Mouse (Mus musculus): ENCODE results near the gene Chd6. TPM values are rescaled to one million over a fixed set of nuclear protein-coding genes. Genes with fewer than 3 reads are reported as not detected.

Gene Chd6
- polyA plus RNA-seq, 1 experiment from 2014 or later: 49.9 TPM

- ATAC-seq (ENCODE audit: insufficient number of reproducible peaks, insufficient read depth, low FRiP score, low TSS enrichment, low read depth): no peak
- WGBS: 89% methylated on average over 2 of the region's 2 CpGs
- peaks cover 19% of the 10 kb centered on the region for H3K36me3 ChIP-seq
Measured at GRCm38 (mm10) chr2:161065594-161065993, 43.3 kb downstream of the Chd6 start.

GRCm38 (mm10) chr2:161064836-161065235 is 44.0 kb downstream of the Chd6 start:
- no peak overlapping the region for H3K27ac ChIP-seq
- H3K27me3 ChIP-seq: no peaks in the 10 kb centered on the region
- no peak overlapping the region for H3K4me2 ChIP-seq
- no peak overlapping the region for H3K4me3 ChIP-seq
- no peak for ATAC-seq (ENCODE audit: insufficient number of reproducible peaks, insufficient read depth, low FRiP score, low TSS enrichment, low read depth)
- H3K4me1 ChIP-seq: peaks cover 13% of the 10 kb centered on the region
- peaks cover 19% of the 10 kb centered on the region for H3K36me3 ChIP-seq
- WGBS: 68% methylated on average over 1 of the region's 1 CpGs
- no peaks in the 10 kb centered on the region for H3K9me3 ChIP-seq
- H3K9ac ChIP-seq: no peak overlapping the region

More at GRCm38 (mm10) chr2:161065594-161065993, 43.3 kb downstream of the Chd6 start:
- Histone ChIP-seq H3K27me3 (no peaks in the 10 kb centered on the region), H3K4me2 (no peak overlapping the region), H3K4me3 (no peak overlapping the region), H3K27ac (no peak overlapping the region), H3K9me3 (no peaks in the 10 kb centered on the region), H3K9ac (no peak overlapping the region), H3K4me1 (peaks cover 13% of the 10 kb centered on the region)

- Histone ChIP-seq H3K36me3 (peaks cover 9% of the 10 kb centered on the region; the same call in 1 of the 2 replicates), H3K4me1 (0 out of 2 replicates have a peak, but pooled peaks cover 2% of the 10 kb centered on the region), H3K9me3 (no peaks in the 10 kb centered on the region), H3K4me3 (no peak overlapping the region), H3K27me3 (no peaks in the 10 kb centered on the region), H3K4me2 (no peak overlapping the region), H3K27ac (no peak overlapping the region), H3K9ac (no peak overlapping the region)
- WGBS: 78% methylated on average over 4 of the region's 4 CpGs
- ATAC-seq (ENCODE audit: insufficient number of reproducible peaks, insufficient read depth, low FRiP score, low TSS enrichment, low read depth): no peak
Measured at GRCm38 (mm10) chr2:161058841-161059240, 50.0 kb downstream of the Chd6 start.

- no peak overlapping the region for H3K27ac ChIP-seq
- H3K4me2 ChIP-seq: no peak overlapping the region
- no peak for ATAC-seq (ENCODE audit: insufficient number of reproducible peaks, insufficient read depth, low FRiP score, low TSS enrichment, low read depth)
- WGBS: 79% methylated on average over 2 of the region's 2 CpGs
- H3K4me1 ChIP-seq: no peaks in the 10 kb centered on the region
- no peak overlapping the region for H3K4me3 ChIP-seq
- no peaks in the 10 kb centered on the region for H3K27me3 ChIP-seq
- H3K9me3 ChIP-seq: no peaks in the 10 kb centered on the region
- peaks cover 31% of the 10 kb centered on the region for H3K36me3 ChIP-seq
- no peak overlapping the region for H3K9ac ChIP-seq
Measured at GRCm38 (mm10) chr2:161053765-161054164, 55.1 kb downstream of the Chd6 start.

- no peak for ATAC-seq (ENCODE audit: insufficient number of reproducible peaks, insufficient read depth, low FRiP score, low TSS enrichment, low read depth)
- 94% methylated on average over 5 of the region's 5 CpGs for WGBS
- no peaks in the 10 kb centered on the region for H3K4me1 ChIP-seq
Measured at GRCm38 (mm10) chr2:161052175-161052574, 56.7 kb downstream of the Chd6 start.

GRCm38 (mm10) chr2:161049426-161049825 is 59.4 kb downstream of the Chd6 start:
- WGBS: 81% methylated on average over 6 of the region's 6 CpGs
- no peak for ATAC-seq (ENCODE audit: insufficient number of reproducible peaks, insufficient read depth, low FRiP score, low TSS enrichment, low read depth)
- Histone ChIP-seq H3K9me3 (no peaks in the 10 kb centered on the region), H3K4me2 (no peak overlapping the region), H3K9ac (no peak overlapping the region), H3K4me1 (no peaks in the 10 kb centered on the region), H3K27ac (no peak overlapping the region), H3K36me3 (peaks cover 50% of the 10 kb centered on the region), H3K27me3 (no peaks in the 10 kb centered on the region), H3K4me3 (no peak overlapping the region)

More at GRCm38 (mm10) chr2:161052175-161052574, 56.7 kb downstream of the Chd6 start:
- Histone ChIP-seq H3K27ac (no peak overlapping the region), H3K4me2 (no peak overlapping the region), H3K36me3 (peaks cover 36% of the 10 kb centered on the region), H3K4me3 (no peak overlapping the region), H3K9me3 (no peaks in the 10 kb centered on the region), H3K9ac (no peak overlapping the region), H3K27me3 (no peaks in the 10 kb centered on the region)

- Histone ChIP-seq H3K4me3 (no peak overlapping the region), H3K27me3 (no peaks in the 10 kb centered on the region), H3K4me2 (no peak overlapping the region), H3K27ac (no peak overlapping the region), H3K36me3 (peaks cover 53% of the 10 kb centered on the region), H3K9me3 (no peaks in the 10 kb centered on the region), H3K4me1 (no peaks in the 10 kb centered on the region), H3K9ac (no peak overlapping the region)
- no peak for ATAC-seq (ENCODE audit: insufficient number of reproducible peaks, insufficient read depth, low FRiP score, low TSS enrichment, low read depth)
- 86% methylated on average over 8 of the region's 8 CpGs for WGBS
Measured at GRCm38 (mm10) chr2:161044492-161045201, 64.2 kb downstream of the Chd6 start.

- ATAC-seq (ENCODE audit: insufficient number of reproducible peaks, insufficient read depth, low FRiP score, low TSS enrichment, low read depth): no peak
- no peaks in the 10 kb centered on the region for H3K27me3 ChIP-seq
- H3K4me2 ChIP-seq: no peak overlapping the region
- H3K4me1 ChIP-seq: no peaks in the 10 kb centered on the region
- no peaks in the 10 kb centered on the region for H3K9me3 ChIP-seq
- H3K9ac ChIP-seq: no peak overlapping the region
- H3K27ac ChIP-seq: no peak overlapping the region
- WGBS: 71% methylated on average over 3 of the region's 3 CpGs
- H3K36me3 ChIP-seq: peaks cover 67% of the 10 kb centered on the region
- no peak overlapping the region for H3K4me3 ChIP-seq
Measured at GRCm38 (mm10) chr2:161042874-161043273, 66.0 kb downstream of the Chd6 start.

- no peak overlapping the region for H3K27ac ChIP-seq
- WGBS: 81% methylated on average over 4 of the region's 4 CpGs
- no peak overlapping the region for H3K4me3 ChIP-seq
- no peaks in the 10 kb centered on the region for H3K9me3 ChIP-seq
- no peak for ATAC-seq (ENCODE audit: insufficient number of reproducible peaks, insufficient read depth, low FRiP score, low TSS enrichment, low read depth)
- no peaks in the 10 kb centered on the region for H3K4me1 ChIP-seq
- H3K9ac ChIP-seq: no peak overlapping the region
- peaks cover 67% of the 10 kb centered on the region for H3K36me3 ChIP-seq
- no peaks in the 10 kb centered on the region for H3K27me3 ChIP-seq
- H3K4me2 ChIP-seq: no peak overlapping the region
Measured at GRCm38 (mm10) chr2:161040743-161041142, 68.1 kb downstream of the Chd6 start.

- no peaks in the 10 kb centered on the region for H3K4me1 ChIP-seq
- no peak overlapping the region for H3K27ac ChIP-seq
- 88% methylated on average over 3 of the region's 3 CpGs for WGBS
- peaks cover 71% of the 10 kb centered on the region for H3K36me3 ChIP-seq
- H3K27me3 ChIP-seq: no peaks in the 10 kb centered on the region
- H3K4me3 ChIP-seq: no peak overlapping the region
- no peaks in the 10 kb centered on the region for H3K9me3 ChIP-seq
- H3K4me2 ChIP-seq: no peak overlapping the region
- no peak overlapping the region for H3K9ac ChIP-seq
- no peak for ATAC-seq (ENCODE audit: insufficient number of reproducible peaks, insufficient read depth, low FRiP score, low TSS enrichment, low read depth)
Measured at GRCm38 (mm10) chr2:161037766-161038165, 71.1 kb downstream of the Chd6 start.

- no peaks in the 10 kb centered on the region for H3K9me3 ChIP-seq
- H3K4me1 ChIP-seq: no peaks in the 10 kb centered on the region
- no peak overlapping the region for H3K4me2 ChIP-seq
- no peak overlapping the region for H3K9ac ChIP-seq
- no peak for ATAC-seq (ENCODE audit: insufficient number of reproducible peaks, insufficient read depth, low FRiP score, low TSS enrichment, low read depth)
- no peak overlapping the region for H3K27ac ChIP-seq
- H3K27me3 ChIP-seq: no peaks in the 10 kb centered on the region
- H3K4me3 ChIP-seq: no peak overlapping the region
- peaks cover 57% of the 10 kb centered on the region for H3K36me3 ChIP-seq
Measured at GRCm38 (mm10) chr2:161033141-161033540, 75.7 kb downstream of the Chd6 start.

GRCm38 (mm10) chr2:161032394-161032793 is 76.5 kb downstream of the Chd6 start:
- H3K9me3 ChIP-seq: no peaks in the 10 kb centered on the region
- no peaks in the 10 kb centered on the region for H3K4me1 ChIP-seq
- no peak overlapping the region for H3K4me3 ChIP-seq
- H3K36me3 ChIP-seq: peaks cover 55% of the 10 kb centered on the region
- H3K9ac ChIP-seq: no peak overlapping the region
- no peak overlapping the region for H3K4me2 ChIP-seq
- no peak overlapping the region for H3K27ac ChIP-seq
- WGBS: 79% methylated on average over 7 of the region's 7 CpGs
- no peaks in the 10 kb centered on the region for H3K27me3 ChIP-seq
- ATAC-seq (ENCODE audit: insufficient number of reproducible peaks, insufficient read depth, low FRiP score, low TSS enrichment, low read depth): no peak

All from embryonic facial prominence, embryonic 13.5 days (tissue).